Mouse (Mus musculus) bone marrow, adult 2 months (tissue): Measurements from ENCODE around the gene Tmbim7.

ENCODE experiments used
- CTCF ChIP-seq: fragments of 200-500 bp; IDR thresholded peaks from 2 replicates; pipeline ENCODE4 v1.5.1; 2011; ENCODE audit warnings: low read length, control low read depth; ENCODE audit not compliant: control insufficient read depth, insufficient read depth
- POLR2A ChIP-seq: fragments of 200-500 bp; IDR thresholded peaks from 2 replicates; pipeline ENCODE4 v1.6.1; 2011; ENCODE audit warnings: low read depth, mild to moderate bottlenecking, control low read depth, low read length, borderline replicate concordance; ENCODE audit not compliant: control insufficient read depth

- TF ChIP-seq CTCF (peak; percentile 50; the same call in 1 of the 2 replicates), POLR2A (no peak)
These were observed 17.0 kb upstream of the Tmbim7 start for GRCm38 (mm10) chr5:3633951-3634350.
